Mouse (Mus musculus) embryonic facial prominence, embryonic 12.5 days (tissue): ENCODE results near the gene Tpx2. TPM values are rescaled to one million over a fixed set of nuclear protein-coding genes. Genes with fewer than 3 reads are reported as not detected.

Source experiments
- ATAC-seq: fragments of 200-750 bp; cut with Nextera tagmentation; 2 replicates; pipeline ENCODE4 v1.8.0; 2017; ENCODE audit not compliant: insufficient number of reproducible peaks, insufficient read depth, low FRiP score, low TSS enrichment
- H3K27ac ChIP-seq: fragments of 300-500 bp; sonication (generic); 2 replicates; pipeline ENCODE4 v1.5.1; 2016; ENCODE audit warnings: mild to moderate bottlenecking
- H3K27me3 ChIP-seq: fragments of 300-500 bp; sonication (generic); 2 replicates; pipeline ENCODE4 v1.6.1; 2016; ENCODE audit warnings: mild to moderate bottlenecking, moderate library complexity
- H3K36me3 ChIP-seq: fragments of 300-500 bp; sonication (generic); 2 replicates; pipeline ENCODE4 v1.6.1; 2016; ENCODE audit warnings: mild to moderate bottlenecking
- H3K4me1 ChIP-seq: fragments of 300-500 bp; sonication (generic); 2 replicates; pipeline ENCODE4 v1.6.1; 2016
- H3K4me2 ChIP-seq: fragments of 300-500 bp; sonication (generic); replicated peaks from 2 replicates; pipeline ENCODE4 v1.6.1; 2016; ENCODE audit warnings: mild to moderate bottlenecking, moderate library complexity
- H3K4me3 ChIP-seq: fragments of 300-500 bp; sonication (generic); 2 replicates; pipeline ENCODE4 v1.5.1; 2016; ENCODE audit warnings: mild to moderate bottlenecking
- H3K9ac ChIP-seq: fragments of 300-500 bp; sonication (generic); 2 replicates; pipeline ENCODE4 v1.6.1; 2016; ENCODE audit warnings: mild to moderate bottlenecking, moderate library complexity
- H3K9me3 ChIP-seq: fragments of 300-500 bp; sonication (generic); 2 replicates; pipeline ENCODE4 v1.6.1; 2016; ENCODE audit warnings: mild to moderate bottlenecking, moderate library complexity
- WGBS: fragments of 180-500 bp; shearing (Covaris S2); methylation state at CpG from one replicate; pipeline ENCODE4 v1.1.7; 2016; 5-methylcytosine and 5-hydroxymethylcytosine counted together
- polyA plus RNA-seq: library from polyadenylated mRNA; unstranded; fragments of >200 nt; fragmentation: Nextera tagmentation; extraction: Ambion mirVana; gene quantifications from 2 replicates; pipeline ENCODE4 v1.2.1, GENCODE M21; 2016

Tpx2 gene
- polyA plus RNA-seq, 1 experiment from 2014 or later, result 106 TPM

DNA sequence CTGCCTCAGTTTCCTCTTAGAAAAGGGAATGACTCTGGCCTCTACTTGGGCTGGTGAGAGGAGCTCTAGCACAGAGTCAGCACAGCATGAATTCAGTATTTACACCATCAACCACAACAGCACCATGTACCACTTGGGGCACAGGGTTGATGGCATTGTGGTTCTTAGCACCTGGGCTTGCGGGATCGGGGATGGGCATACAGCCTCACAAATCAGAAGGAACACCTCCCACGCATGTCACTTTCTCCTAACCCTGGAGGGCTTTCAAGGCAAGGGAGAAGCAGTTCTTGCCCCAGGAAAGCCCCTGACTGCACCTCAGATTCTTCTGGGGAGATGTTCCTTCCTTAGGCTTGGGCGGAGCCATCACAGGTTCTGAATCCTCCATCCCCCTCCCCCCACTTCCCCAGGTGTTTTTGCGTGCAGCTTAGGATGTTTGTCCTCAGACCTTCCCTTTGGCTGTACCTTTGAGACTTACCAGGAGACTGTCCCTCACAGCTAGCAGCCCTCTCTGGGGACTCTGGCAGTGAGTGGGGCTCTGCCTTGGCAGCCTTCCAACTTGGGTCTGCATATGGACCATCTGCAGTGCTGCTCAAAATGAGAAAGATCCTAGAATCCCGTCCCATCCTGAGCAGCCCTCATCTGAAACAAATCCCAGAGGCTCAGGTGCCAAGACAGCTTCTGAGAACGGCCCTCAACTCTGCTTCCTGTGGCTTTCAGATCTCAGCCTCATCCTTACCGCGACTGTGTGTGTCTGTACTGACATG lies 58.7 kb downstream of the Tpx2 start:
- Histone ChIP-seq H3K9me3 (no peaks in the 10 kb centered on the region), H3K4me2 (no peak overlapping the region), H3K9ac (no peak overlapping the region), H3K4me3 (no peak overlapping the region), H3K36me3 (no peaks in the 10 kb centered on the region), H3K27me3 (peaks cover 13% of the 10 kb centered on the region), H3K27ac (no peak overlapping the region), H3K4me1 (peaks cover 37% of the 10 kb centered on the region)
- 58% methylated on average over 9 of the region's 9 CpGs for WGBS
- ATAC-seq, result no peak

DNA sequence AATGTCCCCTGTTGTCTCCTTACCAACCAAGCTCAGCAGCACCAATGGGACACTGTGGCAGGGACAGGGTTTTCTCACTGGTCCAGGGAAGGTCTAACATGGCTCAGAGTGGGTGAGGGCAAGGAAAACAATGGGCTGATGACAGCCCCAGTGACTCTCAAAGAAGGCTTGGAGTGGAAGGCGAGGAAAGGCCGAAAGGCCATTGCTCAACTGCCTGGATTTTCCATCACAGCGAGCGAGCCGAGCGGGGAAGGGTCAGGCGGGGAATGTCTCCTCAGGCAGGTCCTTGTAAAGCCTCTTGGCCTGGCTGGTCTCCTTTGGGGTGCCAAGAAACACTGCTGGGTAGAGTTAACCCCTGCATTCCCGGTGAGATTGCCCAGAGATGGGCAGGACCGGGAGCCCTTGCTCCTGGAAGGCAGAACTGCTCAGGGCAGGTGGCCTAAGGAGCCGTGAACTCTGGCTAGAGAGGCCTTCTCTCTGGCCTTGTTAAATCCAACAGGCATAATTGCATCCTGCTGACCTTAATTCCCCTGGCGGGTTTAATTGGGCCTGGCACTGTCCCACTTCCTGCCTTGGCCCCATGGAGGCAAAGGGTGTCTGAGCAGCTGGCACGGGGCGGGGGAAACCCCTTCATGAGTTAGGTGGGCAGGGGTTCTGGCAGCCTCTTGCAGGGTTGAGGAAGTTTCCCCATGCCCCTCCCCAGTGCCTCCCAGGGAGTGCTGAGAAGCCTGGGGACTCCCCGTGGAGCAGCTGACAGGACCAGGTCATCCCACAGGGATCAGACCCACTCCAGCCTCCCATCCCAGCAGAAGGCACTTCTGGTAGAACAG lies 59.6 kb downstream of the Tpx2 start:
- H3K9ac ChIP-seq, result no peak overlapping the region
- no peak overlapping the region for H3K4me2 ChIP-seq
- H3K36me3 ChIP-seq, result no peaks in the 10 kb centered on the region
- H3K27me3 ChIP-seq, result peaks cover 21% of the 10 kb centered on the region
- no peak overlapping the region for H3K4me3 ChIP-seq
- WGBS, result 42% methylated on average over 14 of the region's 14 CpGs
- peaks cover 36% of the 10 kb centered on the region for H3K4me1 ChIP-seq
- no peak for ATAC-seq
- H3K27ac ChIP-seq, result no peak overlapping the region
- H3K9me3 ChIP-seq, result no peaks in the 10 kb centered on the region

DNA sequence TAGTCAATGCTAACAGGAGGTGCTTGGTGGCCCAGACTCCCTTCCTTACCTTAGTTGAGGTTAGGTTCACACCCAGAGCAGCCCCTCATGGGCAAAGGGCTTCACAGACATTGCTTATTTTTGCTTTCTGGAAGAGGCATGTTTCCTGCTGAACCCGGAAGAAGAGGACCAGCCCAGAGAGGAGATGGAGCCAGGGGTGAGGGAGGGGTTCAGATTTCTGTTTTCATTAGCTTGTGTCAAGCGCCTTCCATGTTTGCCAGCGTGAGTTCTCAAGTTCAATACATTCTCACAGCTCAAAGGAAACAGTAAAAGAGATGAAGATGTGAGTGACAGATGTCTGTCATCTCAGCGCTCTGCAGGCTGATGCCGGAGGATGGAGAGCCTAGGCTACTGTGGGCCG lies 62.1 kb downstream of the Tpx2 start:
- peaks cover 39% of the 10 kb centered on the region for H3K27me3 ChIP-seq
- H3K9ac ChIP-seq, result no peak overlapping the region
- H3K4me1 ChIP-seq, result peaks cover 36% of the 10 kb centered on the region

DNA sequence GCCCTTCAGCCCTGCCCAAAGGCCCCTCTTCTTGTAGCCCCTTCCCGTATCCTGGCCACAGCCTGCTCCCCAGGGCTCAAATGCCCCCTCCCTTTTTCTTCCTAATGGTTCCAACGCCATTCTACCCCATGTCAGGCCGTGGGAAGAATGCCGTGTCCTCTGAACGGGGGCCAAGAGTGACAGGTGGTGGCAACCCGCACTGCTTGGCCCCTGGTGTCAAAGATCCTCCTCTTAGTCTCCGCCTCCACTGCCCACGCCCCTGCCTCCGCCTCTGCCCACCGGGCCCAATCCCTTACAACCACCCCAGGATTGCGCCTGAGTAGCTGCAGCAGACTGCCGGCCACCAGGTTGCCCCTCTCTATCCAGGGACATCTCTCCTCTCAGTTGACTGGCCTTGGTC lies 63.3 kb downstream of the Tpx2 start, which contains the start of gene Mylk2:
Gene Mylk2 (plus strand): TSS at position 322 of the 400 bp plus-strand sequence.
- 27% methylated on average over 12 of the region's 12 CpGs for WGBS
- H3K36me3 ChIP-seq, result no peaks in the 10 kb centered on the region

More for the DNA sequence above, 62.1 kb downstream of the Tpx2 start:
- no peaks in the 10 kb centered on the region for H3K36me3 ChIP-seq
- no peak overlapping the region for H3K4me3 ChIP-seq
- WGBS, result 74% methylated on average over 6 of the region's 6 CpGs
- H3K9me3 ChIP-seq, result no peaks in the 10 kb centered on the region
- no peak overlapping the region for H3K27ac ChIP-seq
- ATAC-seq, result no peak
- H3K4me2 ChIP-seq, result no peak overlapping the region

DNA sequence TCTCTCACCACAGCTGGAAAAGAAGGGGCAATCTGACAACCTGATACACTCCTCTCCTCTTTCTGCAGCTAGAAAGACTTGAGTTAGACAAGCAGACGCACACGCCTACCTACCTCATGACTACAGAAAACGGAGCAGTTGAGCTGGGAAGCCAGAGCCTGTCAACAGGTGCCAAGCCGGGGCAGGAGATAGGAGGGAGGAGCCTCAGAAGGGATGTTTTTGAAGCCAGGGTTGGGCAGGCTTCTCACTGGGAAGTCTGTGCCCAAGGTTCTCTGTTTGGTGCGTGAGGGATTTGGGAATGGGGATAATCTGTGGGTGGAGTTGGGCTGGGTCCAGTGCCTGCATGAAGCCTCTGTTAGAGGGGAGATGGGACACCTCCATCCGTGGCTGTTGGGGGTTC lies 63.7 kb downstream of the Tpx2 start:
- Histone ChIP-seq H3K4me2 (no peak overlapping the region), H3K27me3 (peaks cover 41% of the 10 kb centered on the region), H3K9me3 (no peaks in the 10 kb centered on the region), H3K27ac (no peak overlapping the region), H3K4me1 (peaks cover 24% of the 10 kb centered on the region; the same call in 1 of the 2 replicates), H3K9ac (no peak overlapping the region), H3K36me3 (no peaks in the 10 kb centered on the region), H3K4me3 (no peak overlapping the region)
- WGBS, result 32% methylated on average over 6 of the region's 6 CpGs
- ATAC-seq, result no peak

More for the DNA sequence above, 63.3 kb downstream of the Tpx2 start, which contains the start of gene Mylk2:
- H3K4me1 ChIP-seq, result peaks cover 28% of the 10 kb centered on the region; the same call in 1 of the 2 replicates
- H3K4me3 ChIP-seq, result no peak within 1 kb of the TSS
- H3K27ac ChIP-seq, result no peak within 1 kb of the TSS
- H3K9me3 ChIP-seq, result no peaks in the 10 kb centered on the region
- no peak within 1 kb of the TSS for H3K4me2 ChIP-seq
- H3K9ac ChIP-seq, result no peak within 1 kb of the TSS
- ATAC-seq, result no peak
- peaks cover 41% of the 10 kb centered on the region for H3K27me3 ChIP-seq

DNA sequence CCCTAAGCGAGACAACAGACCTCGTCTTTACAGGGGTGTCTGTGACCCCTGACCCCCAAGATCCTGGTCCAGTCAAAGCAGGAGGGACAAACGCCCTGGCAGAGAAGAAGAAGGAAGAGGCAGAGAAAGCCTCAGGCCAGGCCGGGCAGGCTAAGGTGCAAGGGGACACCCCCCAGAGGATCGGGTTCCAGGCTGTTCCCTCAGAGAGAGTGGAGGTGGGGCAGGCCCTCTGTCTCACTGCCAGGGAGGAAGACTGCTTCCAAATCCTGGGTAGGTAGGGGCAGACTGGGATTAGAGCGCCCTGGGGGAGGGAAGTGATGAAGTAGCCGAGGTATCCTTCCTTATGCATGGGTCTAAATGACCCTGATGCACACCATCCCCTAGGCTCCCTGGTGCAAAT lies 65.7 kb downstream of the Tpx2 start:
- no peak overlapping the region for H3K27ac ChIP-seq
- H3K4me1 ChIP-seq, result peaks cover 11% of the 10 kb centered on the region; the same call in 1 of the 2 replicates
- no peak overlapping the region for H3K9ac ChIP-seq
- H3K4me2 ChIP-seq, result no peak overlapping the region
- H3K4me3 ChIP-seq, result no peak overlapping the region
- peaks cover 41% of the 10 kb centered on the region for H3K27me3 ChIP-seq
- 13% methylated on average over 7 of the region's 7 CpGs for WGBS
- H3K36me3 ChIP-seq, result no peaks in the 10 kb centered on the region
- H3K9me3 ChIP-seq, result no peaks in the 10 kb centered on the region
- no peak for ATAC-seq

DNA sequence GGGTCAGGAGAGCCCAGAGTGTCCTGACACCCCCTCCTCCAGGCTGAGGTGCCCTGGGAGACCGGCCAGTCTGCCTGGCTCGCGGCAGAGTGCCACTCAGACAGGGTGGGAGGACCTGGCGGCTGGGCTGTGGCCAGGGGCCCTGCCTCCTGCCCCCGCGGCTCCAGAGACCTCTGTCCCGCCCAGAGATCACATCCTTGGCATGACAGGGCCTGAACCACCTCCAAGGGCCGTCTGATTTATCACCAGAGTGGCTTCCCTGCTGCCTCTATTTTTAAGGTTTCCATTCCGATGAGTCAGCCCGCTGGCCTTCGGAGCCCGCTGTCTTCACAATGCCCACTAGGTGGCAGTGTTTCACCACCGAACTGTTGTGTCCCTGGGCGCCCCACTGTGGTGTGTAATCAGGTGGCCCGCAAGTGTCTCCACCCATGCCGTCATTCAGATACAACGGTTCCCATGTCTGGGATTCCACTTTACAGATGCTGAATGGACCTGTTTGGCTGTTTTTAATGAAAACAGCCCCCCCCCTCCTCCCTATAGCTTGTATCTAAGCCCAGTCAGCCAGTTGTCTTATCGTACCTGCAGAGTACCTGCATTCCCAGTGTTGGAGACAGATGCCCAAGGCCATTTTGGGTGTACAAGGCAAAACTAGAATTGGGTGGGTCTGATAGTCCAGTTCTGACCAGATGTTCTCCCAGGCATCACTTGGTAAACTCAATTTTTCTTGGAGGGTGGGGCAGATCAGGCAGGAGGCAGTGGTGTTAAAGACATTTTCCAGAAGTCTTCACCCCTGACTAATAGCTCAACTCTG lies 66.8 kb downstream of the Tpx2 start:
- Histone ChIP-seq H3K9me3 (no peaks in the 10 kb centered on the region), H3K27me3 (peaks cover 41% of the 10 kb centered on the region), H3K4me3 (no peak overlapping the region), H3K9ac (peak overlapping the region; percentile 1; the same call in 1 of the 2 replicates), H3K4me2 (peak overlapping the region; percentile 37), H3K4me1 (peaks cover 11% of the 10 kb centered on the region; the same call in 1 of the 2 replicates), H3K27ac (no peak overlapping the region), H3K36me3 (no peaks in the 10 kb centered on the region)
- no peak for ATAC-seq
- 4% methylated on average over 18 of the region's 18 CpGs for WGBS

DNA sequence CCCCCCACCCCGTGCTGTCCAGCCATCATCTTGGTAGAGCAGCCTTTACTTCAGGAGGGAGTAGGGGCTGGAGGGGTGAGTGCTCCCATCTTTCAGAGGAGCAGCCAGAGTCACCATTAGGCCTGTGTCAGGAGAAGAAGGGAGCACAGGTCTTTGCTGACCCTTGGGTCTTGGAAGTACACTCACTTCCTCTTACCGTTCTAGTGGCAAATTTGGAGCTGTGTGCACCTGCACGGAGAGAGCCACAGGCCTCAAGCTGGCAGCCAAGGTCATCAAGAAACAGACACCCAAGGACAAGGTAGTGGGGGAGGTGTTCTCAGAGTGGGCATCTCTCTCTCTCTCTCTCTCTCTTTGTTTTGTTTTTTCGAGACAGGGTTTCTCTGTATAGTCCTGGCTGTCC lies 67.7 kb downstream of the Tpx2 start:
- WGBS, result 75% methylated on average over 4 of the region's 4 CpGs
- H3K9ac ChIP-seq, result no peak overlapping the region
- no peaks in the 10 kb centered on the region for H3K36me3 ChIP-seq
- no peaks in the 10 kb centered on the region for H3K9me3 ChIP-seq
- no peak overlapping the region for H3K4me3 ChIP-seq
- H3K27me3 ChIP-seq, result peaks cover 39% of the 10 kb centered on the region
- no peak for ATAC-seq
- no peak overlapping the region for H3K4me2 ChIP-seq
- H3K4me1 ChIP-seq, result peaks cover 11% of the 10 kb centered on the region; the same call in 1 of the 2 replicates
- H3K27ac ChIP-seq, result no peak overlapping the region

DNA sequence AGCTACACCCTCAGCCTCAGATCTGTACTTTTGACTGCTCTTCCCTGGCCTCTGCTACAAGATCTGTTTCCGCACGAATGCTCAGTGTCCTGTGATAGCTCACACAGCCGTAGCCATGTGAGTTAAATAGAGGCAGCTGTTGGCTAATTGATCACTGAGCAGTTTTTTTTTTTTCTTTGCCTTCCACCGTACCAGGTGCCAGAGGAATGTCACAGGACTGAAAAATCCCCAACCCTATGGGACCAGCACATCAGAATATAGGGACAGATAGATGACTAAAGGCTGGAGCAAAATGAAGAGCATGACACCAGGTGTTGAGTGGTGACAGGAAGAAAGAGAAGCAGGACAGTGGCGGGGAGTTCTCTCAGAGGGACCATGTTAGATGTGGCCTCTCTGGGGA lies 68.3 kb downstream of the Tpx2 start:
- Histone ChIP-seq H3K4me2 (no peak overlapping the region), H3K9me3 (no peaks in the 10 kb centered on the region), H3K36me3 (no peaks in the 10 kb centered on the region), H3K4me1 (peaks cover 11% of the 10 kb centered on the region; the same call in 1 of the 2 replicates), H3K27ac (no peak overlapping the region), H3K9ac (no peak overlapping the region), H3K4me3 (no peak overlapping the region), H3K27me3 (peaks cover 32% of the 10 kb centered on the region)
- 38% methylated on average over 5 of the region's 5 CpGs for WGBS
- ATAC-seq, result no peak

DNA sequence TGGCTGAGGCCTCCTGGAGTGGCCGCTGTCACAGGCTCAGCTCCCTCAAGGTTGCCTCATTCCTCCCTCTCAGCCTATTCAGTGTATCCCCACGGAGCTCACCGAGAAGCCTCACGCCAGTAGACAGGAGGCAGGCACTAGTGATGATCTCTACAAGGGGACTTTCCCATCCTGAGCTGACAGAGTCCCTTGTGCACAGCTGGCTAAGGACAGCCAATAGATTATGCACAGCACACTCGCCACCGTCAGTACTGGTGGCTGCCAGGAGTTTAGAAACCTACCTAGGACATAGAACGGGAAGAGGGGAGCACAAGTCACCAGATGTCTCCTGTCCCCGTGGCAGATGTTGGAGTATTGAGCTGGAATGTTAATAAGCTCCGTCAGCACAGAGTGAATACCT lies 69.9 kb downstream of the Tpx2 start:
- peaks cover 16% of the 10 kb centered on the region for H3K27me3 ChIP-seq
- H3K9ac ChIP-seq, result no peak overlapping the region
- ATAC-seq, result no peak
- 46% methylated on average over 9 of the region's 9 CpGs for WGBS
- H3K27ac ChIP-seq, result no peak overlapping the region
- H3K4me2 ChIP-seq, result no peak overlapping the region
- H3K36me3 ChIP-seq, result no peaks in the 10 kb centered on the region
- no peaks in the 10 kb centered on the region for H3K9me3 ChIP-seq
- H3K4me1 ChIP-seq, result peaks cover 15% of the 10 kb centered on the region; the same call in 1 of the 2 replicates
- H3K4me3 ChIP-seq, result no peak overlapping the region

DNA sequence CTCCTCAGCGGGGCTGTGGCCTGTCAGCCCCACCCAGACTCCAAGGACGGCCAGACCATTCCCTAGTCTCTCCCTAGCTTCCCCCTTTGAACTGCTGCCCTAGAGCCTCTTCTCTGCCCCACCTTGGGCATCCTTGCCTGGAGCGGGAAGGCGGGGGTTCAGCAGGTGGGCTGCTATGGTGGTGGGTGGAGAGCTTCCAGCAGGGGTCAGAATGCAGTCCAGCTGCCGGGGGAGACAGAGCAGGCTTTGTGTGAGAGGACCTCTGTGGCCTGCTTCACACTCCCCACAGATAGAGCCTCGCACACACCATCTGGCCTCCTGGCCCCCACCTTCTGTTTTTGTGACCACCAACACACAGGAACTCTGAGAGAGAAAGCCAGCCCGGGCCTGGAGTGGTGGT lies 74.6 kb downstream of the Tpx2 start:
- H3K27me3 ChIP-seq, result no peaks in the 10 kb centered on the region
- H3K27ac ChIP-seq, result no peak overlapping the region
- WGBS, result 14% methylated on average over 7 of the region's 7 CpGs
- peaks cover 15% of the 10 kb centered on the region for H3K4me1 ChIP-seq
- no peak overlapping the region for H3K4me2 ChIP-seq
- ATAC-seq, result no peak
- H3K9ac ChIP-seq, result no peak overlapping the region
- H3K9me3 ChIP-seq, result no peaks in the 10 kb centered on the region
- H3K4me3 ChIP-seq, result no peak overlapping the region
- no peaks in the 10 kb centered on the region for H3K36me3 ChIP-seq
